Mouse (Mus musculus): ENCODE data around the gene Dapp1. TPM values are rescaled to one million over a fixed set of nuclear protein-coding genes. Genes with fewer than 3 reads are reported as not detected.

Dapp1 gene
- total and polyA plus RNA-seq, 2 experiments: 0.59 to 1.6 TPM

DNA sequence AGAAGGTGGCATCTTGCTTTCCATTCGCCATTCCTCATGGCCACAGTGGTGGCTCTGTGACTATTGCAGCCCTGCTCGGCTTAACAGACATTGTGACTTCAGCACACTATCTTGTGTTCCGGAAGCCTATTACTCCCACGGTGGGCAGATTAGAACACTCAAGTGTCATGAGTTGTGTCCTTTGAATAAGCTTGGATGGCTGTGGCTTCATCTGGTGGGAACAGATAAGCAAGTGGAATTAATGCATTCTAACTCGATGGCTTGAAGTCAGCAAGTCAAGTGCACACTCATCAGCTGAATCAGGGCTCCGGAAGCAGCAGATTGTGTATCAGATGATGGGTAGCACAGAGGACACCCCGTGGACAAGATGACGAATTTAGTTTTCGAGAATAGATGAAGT is 23.5 kb downstream of the Dapp1 start:
- WGBS: 91% methylated on average over 9 of the region's 9 CpGs
- no peak overlapping the region for H3K27ac ChIP-seq (replicated peaks; ENCODE audit: insufficient read depth, low read depth, low read length)
- TF ChIP-seq POLR2A (IDR thresholded peaks at IDR 0.05; ENCODE audit: extremely low read depth, insufficient read depth, low read length) (no peak), CTCF (IDR thresholded peaks at IDR 0.05; ENCODE audit: low read depth, low read length) (no peak)
- H3K79me2 ChIP-seq (ENCODE audit: control insufficient read depth, insufficient read depth, low read length): no peaks in the 10 kb centered on the region
- H3K27me3 ChIP-seq (ENCODE audit: control insufficient read depth, insufficient read depth, low read length): no peaks in the 10 kb centered on the region
- DNase-seq (ENCODE audit: extremely low read depth, low read depth, low spot score): no peak
- H3K36me3 ChIP-seq (ENCODE audit: control insufficient read depth, insufficient read depth, low read length): no peaks in the 10 kb centered on the region
- H3K4me3 ChIP-seq (ENCODE audit: insufficient read depth, low read depth, low read length): no peak overlapping the region
- no peak overlapping the region for H3K9ac ChIP-seq (ENCODE audit: low read depth, low read length)
- H3K4me1 ChIP-seq (ENCODE audit: control insufficient read depth, insufficient read depth, low read length): peaks cover under 1% of the 10 kb centered on the region; the same call in 1 of the 2 replicates

DNA sequence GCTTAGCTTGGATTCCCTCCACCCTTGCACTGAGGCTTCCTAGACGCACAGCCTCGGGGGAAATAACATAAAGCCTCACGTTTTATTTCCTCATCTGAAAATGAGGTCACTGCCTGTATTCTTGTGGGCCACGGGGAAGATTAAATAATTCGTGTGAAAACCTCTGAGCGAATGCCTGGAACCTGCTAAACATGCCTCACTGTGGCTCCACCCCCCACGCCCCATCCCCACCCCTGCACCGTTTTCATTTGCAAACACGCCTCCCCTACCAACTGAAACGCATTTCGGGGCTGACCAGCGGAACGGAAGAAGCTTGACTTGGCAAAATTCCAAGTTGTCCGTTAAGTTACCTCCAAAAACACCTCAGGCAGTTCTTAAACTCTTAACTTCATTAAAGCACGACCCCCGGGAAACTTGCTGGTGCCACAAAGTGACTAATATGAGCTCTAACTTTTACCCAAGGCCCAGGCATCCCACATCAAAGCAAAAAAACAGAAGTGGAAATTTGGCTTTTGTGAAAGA is 25.7 kb downstream of the Dapp1 start:
- 26% methylated on average over 16 of the region's 16 CpGs for WGBS
- no peak for TF ChIP-seq POLR2A (IDR thresholded peaks at IDR 0.05; ENCODE audit: extremely low read depth, insufficient read depth, low read length)
- no peak for TF ChIP-seq CTCF (IDR thresholded peaks at IDR 0.05; ENCODE audit: low read depth, low read length)
- Histone ChIP-seq H3K9ac (ENCODE audit: low read depth, low read length) (no peak overlapping the region), H3K4me3 (ENCODE audit: insufficient read depth, low read depth, low read length) (no peak overlapping the region), H3K36me3 (ENCODE audit: control insufficient read depth, insufficient read depth, low read length) (no peaks in the 10 kb centered on the region), H3K27ac (replicated peaks; ENCODE audit: insufficient read depth, low read depth, low read length) (no peak overlapping the region), H3K27me3 (ENCODE audit: control insufficient read depth, insufficient read depth, low read length) (no peaks in the 10 kb centered on the region), H3K4me1 (ENCODE audit: control insufficient read depth, insufficient read depth, low read length) (peaks cover 11% of the 10 kb centered on the region), H3K79me2 (ENCODE audit: control insufficient read depth, insufficient read depth, low read length) (no peaks in the 10 kb centered on the region)
- no peak for DNase-seq (ENCODE audit: extremely low read depth, low read depth, low spot score)

DNA sequence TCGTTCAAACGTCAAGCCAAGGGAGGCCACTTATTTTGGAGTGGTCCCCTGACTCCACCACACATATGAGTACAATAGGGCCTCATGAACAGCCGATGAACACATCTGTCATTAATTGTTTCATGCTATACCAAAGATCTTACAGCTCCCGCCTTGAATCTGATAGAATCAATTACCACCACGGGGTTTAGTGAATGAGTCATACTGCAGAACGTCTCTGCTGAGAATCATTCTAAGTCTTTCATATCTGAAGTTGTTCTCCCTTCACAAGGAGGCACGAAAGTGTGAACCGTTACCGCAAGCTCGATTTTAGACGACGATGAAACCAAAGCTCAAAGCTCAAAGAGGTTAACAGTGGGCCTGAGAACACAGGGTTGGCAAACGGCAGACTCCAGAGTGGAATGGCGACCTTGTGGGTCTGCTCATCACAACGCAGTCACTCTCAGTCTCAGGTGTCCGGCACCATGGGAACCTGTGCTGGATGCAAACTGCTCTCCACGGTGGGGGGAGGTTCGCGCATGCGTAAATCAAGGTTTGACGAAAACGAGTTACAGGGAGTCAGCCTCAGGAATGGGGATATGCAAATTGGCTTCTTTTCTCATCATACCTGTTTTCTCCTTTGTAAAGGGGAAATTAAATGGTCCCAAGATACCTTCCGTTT is 27.0 kb downstream of the Dapp1 start:
- Histone ChIP-seq H3K4me1 (ENCODE audit: control insufficient read depth, insufficient read depth, low read length) (peaks cover 11% of the 10 kb centered on the region), H3K27me3 (ENCODE audit: control insufficient read depth, insufficient read depth, low read length) (no peaks in the 10 kb centered on the region), H3K27ac (replicated peaks; ENCODE audit: insufficient read depth, low read depth, low read length) (no peak overlapping the region), H3K4me3 (ENCODE audit: insufficient read depth, low read depth, low read length) (no peak overlapping the region), H3K36me3 (ENCODE audit: control insufficient read depth, insufficient read depth, low read length) (no peaks in the 10 kb centered on the region), H3K79me2 (ENCODE audit: control insufficient read depth, insufficient read depth, low read length) (no peaks in the 10 kb centered on the region), H3K9ac (ENCODE audit: low read depth, low read length) (no peak overlapping the region)
- WGBS: 85% methylated on average over 23 of the region's 23 CpGs
- TF ChIP-seq POLR2A (IDR thresholded peaks at IDR 0.05; ENCODE audit: extremely low read depth, insufficient read depth, low read length) (no peak), CTCF (IDR thresholded peaks at IDR 0.05; ENCODE audit: low read depth, low read length) (no peak)
- DNase-seq (ENCODE audit: extremely low read depth, low read depth, low spot score): no peak

DNA sequence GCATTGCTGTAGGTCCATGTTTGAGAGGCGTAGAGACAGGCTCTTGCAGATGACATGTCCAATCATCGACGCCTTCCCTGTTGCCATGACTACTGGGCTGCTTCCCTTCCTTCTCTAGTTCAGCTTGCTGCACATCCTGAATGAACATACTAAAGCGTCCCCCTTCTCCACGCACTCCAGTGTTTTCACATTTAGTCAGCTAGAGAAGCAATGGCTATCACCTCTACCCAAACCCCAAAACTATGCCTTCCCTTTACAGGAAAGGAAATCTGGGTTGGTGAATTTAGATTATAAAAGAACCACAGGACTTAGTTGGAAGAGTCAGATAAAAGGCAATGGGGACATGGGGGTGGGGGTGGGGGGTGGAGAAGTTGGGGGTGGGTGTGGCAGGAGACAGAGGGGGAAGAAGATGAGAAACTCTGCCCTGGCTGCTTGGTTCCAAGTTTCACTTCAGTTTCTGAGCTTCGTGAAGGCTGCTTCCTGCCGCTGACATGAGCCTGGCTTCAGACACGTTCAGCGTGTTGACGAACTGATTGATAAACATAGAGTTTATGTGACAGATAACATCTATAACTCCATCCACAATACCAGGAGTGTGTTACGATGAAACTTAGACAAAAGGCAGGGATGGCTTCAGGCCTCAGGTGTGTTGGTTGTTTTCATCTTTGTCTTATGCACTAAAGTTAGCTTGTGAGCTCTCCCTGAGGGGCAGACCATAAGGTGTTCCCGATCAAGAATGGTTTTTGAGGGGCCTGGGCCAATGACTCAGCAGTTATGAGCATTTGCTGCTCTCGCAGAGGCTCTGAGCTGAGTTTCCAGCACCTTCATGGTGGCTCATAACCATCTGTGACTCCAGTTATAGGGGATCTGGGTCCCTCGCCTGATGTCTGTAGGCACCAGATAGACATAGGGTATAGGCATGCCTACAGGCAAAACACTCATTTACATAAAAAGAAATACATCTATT is 28.1 kb downstream of the Dapp1 start:
- WGBS: 68% methylated on average over 14 of the region's 14 CpGs
- H3K27ac ChIP-seq (replicated peaks; ENCODE audit: insufficient read depth, low read depth, low read length): peak overlapping the region; percentile 32; the same call in 1 of the 2 replicates
- no peaks in the 10 kb centered on the region for H3K27me3 ChIP-seq (ENCODE audit: control insufficient read depth, insufficient read depth, low read length)
- no peak overlapping the region for H3K9ac ChIP-seq (ENCODE audit: low read depth, low read length)
- no peaks in the 10 kb centered on the region for H3K36me3 ChIP-seq (ENCODE audit: control insufficient read depth, insufficient read depth, low read length)
- DNase-seq (ENCODE audit: extremely low read depth, low read depth, low spot score): peak; percentile 31
- H3K79me2 ChIP-seq (ENCODE audit: control insufficient read depth, insufficient read depth, low read length): no peaks in the 10 kb centered on the region
- H3K4me3 ChIP-seq (ENCODE audit: insufficient read depth, low read depth, low read length): no peak overlapping the region
- TF ChIP-seq POLR2A (IDR thresholded peaks at IDR 0.05; ENCODE audit: extremely low read depth, insufficient read depth, low read length) (no peak), CTCF (IDR thresholded peaks at IDR 0.05; ENCODE audit: low read depth, low read length) (no peak)
- peaks cover 11% of the 10 kb centered on the region for H3K4me1 ChIP-seq (ENCODE audit: control insufficient read depth, insufficient read depth, low read length)

DNA sequence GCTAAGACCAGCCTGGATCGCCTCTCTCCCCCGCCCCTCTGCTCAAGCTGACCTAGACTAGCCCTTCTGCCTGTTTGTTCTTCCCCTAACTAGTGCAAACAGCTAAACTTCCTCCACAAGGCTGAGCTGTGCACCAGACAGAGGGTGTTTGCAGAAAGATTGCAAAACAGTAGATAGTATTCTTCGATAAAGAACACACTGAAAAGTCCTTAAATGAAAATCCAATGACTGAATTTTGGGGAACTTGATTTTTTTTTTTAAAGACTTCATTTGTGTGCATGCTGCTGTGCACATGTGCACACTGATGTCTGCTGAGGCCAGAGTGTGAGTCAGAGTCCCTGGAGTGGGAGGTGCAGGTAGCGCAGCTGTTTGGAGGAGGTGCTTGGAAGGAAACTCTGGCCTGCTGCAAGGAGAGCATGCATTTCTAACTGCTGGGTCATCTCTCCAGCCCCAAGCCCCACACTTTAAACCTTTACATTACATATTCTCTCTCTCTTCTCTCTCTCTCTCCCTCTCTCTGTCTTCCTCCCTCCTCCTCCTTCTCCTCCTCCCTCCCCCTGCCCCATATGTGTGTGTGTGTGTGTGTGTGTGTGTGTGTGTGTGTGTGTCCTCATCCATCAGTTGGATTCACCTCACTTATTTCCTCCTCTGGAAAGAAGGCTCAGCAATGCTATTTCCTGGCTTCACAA is 29.0 kb downstream of the Dapp1 start:
- TF ChIP-seq POLR2A (IDR thresholded peaks at IDR 0.05; ENCODE audit: extremely low read depth, insufficient read depth, low read length): no peak
- TF ChIP-seq CTCF (IDR thresholded peaks at IDR 0.05; ENCODE audit: low read depth, low read length): no peak
- no peak overlapping the region for H3K9ac ChIP-seq (ENCODE audit: low read depth, low read length)
- DNase-seq (ENCODE audit: extremely low read depth, low read depth, low spot score): peak; percentile 68
- no peaks in the 10 kb centered on the region for H3K36me3 ChIP-seq (ENCODE audit: control insufficient read depth, insufficient read depth, low read length)
- no peaks in the 10 kb centered on the region for H3K27me3 ChIP-seq (ENCODE audit: control insufficient read depth, insufficient read depth, low read length)
- H3K4me3 ChIP-seq (ENCODE audit: insufficient read depth, low read depth, low read length): no peak overlapping the region
- WGBS: 27% methylated on average over 4 of the region's 4 CpGs
- no peaks in the 10 kb centered on the region for H3K79me2 ChIP-seq (ENCODE audit: control insufficient read depth, insufficient read depth, low read length)
- H3K4me1 ChIP-seq (ENCODE audit: control insufficient read depth, insufficient read depth, low read length): peaks cover 11% of the 10 kb centered on the region
- peak overlapping the region; percentile 10; the same call in 1 of the 2 replicates for H3K27ac ChIP-seq (replicated peaks; ENCODE audit: insufficient read depth, low read depth, low read length)

All from liver, adult 2 months (tissue).